Mouse (Mus musculus): ENCODE data around the gene Mmp12.

- TF ChIP-seq CTCF (IDR thresholded peaks at IDR 0.05; ENCODE audit: low read depth) (no peak), EP300 (optimal IDR thresholded peaks at IDR 0.05) (no peak)
Measured at GRCm38 (mm10) chr9:7336740-7337483, 7.3 kb upstream of the Mmp12 start.

Measured in stomach, postnatal 0 days (tissue).